Mouse (Mus musculus) hindbrain, embryonic 16.5 days (tissue): ENCODE measurements around the gene Sult1d1. TPM values are rescaled to one million over a fixed set of nuclear protein-coding genes. Genes with fewer than 3 reads are reported as not detected.

ENCODE experiments used
- ATAC-seq: fragments of 200-750 bp; cut with Nextera tagmentation; 2 replicates; pipeline ENCODE4 v1.8.0; 2017; ENCODE audit warnings: moderate TSS enrichment, moderate library complexity
- H3K27ac ChIP-seq: fragments of 300-500 bp; sonication (generic); 2 replicates; pipeline ENCODE4 v1.5.1; 2014; ENCODE audit warnings: low read depth, mild to moderate bottlenecking, control low read depth, low read length, moderate library complexity
- H3K27me3 ChIP-seq: fragments of 300-500 bp; sonication (generic); replicated peaks from 2 replicates; pipeline ENCODE4 v1.6.1; 2014; ENCODE audit warnings: low read length; ENCODE audit not compliant: control insufficient read depth, insufficient read depth
- H3K36me3 ChIP-seq: fragments of 300-500 bp; sonication (generic); 2 replicates; pipeline ENCODE4 v1.6.1; 2014; ENCODE audit warnings: mild to moderate bottlenecking, low read length, moderate library complexity, mixed read lengths; ENCODE audit not compliant: control insufficient read depth, insufficient read depth
- H3K4me1 ChIP-seq: fragments of 300-500 bp; sonication (generic); 2 replicates; pipeline ENCODE4 v1.6.1; 2014; ENCODE audit warnings: low read depth, low read length; ENCODE audit not compliant: control insufficient read depth, insufficient read depth
- H3K4me2 ChIP-seq: fragments of 300-500 bp; sonication (generic); 2 replicates; pipeline ENCODE4 v1.6.1; 2014; ENCODE audit warnings: mild to moderate bottlenecking, low read length, control low read depth, moderate library complexity
- H3K4me3 ChIP-seq: fragments of 300-500 bp; sonication (generic); 2 replicates; pipeline ENCODE4 v1.5.1; 2014; ENCODE audit warnings: mild to moderate bottlenecking, low read length, control low read depth, moderate library complexity
- H3K9ac ChIP-seq: fragments of 300-500 bp; sonication (generic); 2 replicates; pipeline ENCODE4 v1.6.1; 2014; ENCODE audit warnings: low read depth, mild to moderate bottlenecking, control low read depth, low read length, moderate library complexity
- H3K9me3 ChIP-seq: fragments of 300-500 bp; sonication (generic); 2 replicates; pipeline ENCODE4 v1.6.1; 2014; ENCODE audit warnings: mild to moderate bottlenecking, low read length, moderate library complexity; ENCODE audit not compliant: control insufficient read depth
- WGBS: fragments of 180-500 bp; shearing (Covaris S2); extraction: QIAGEN DNeasy Blood & Tissue Kit; methylation state at CpG from one replicate; pipeline ENCODE4 v1.1.7; 2014; 5-methylcytosine and 5-hydroxymethylcytosine counted together
- polyA plus RNA-seq: library from polyadenylated mRNA; unstranded; fragments of >200 nt; fragmentation: Nextera tagmentation; extraction: Ambion mirVana; gene quantifications from 2 replicates; pipeline ENCODE4 v1.2.1, GENCODE M21; 2015

Gene Sult1d1
- polyA plus RNA-seq, 1 experiment from 2014 or later = not detected

DNA sequence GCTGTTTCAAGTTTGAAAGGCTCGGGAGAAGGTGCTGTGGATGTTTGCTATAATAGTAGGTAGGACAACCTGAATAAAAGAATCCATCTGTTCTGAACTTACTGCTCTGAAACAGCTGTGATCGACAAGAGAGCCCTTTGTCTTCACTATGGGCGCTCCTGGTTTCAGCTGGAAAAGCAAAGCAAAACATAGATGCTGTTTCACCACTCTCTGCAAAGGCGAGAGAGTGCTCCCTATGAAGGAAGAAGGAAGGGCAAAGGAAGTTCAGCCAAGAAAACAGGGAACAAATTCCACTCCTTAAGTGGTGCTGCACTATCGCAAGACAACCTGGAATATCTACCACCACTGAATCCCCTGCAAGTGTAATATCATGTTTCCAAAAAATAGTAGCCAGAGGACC is 4.7 kb upstream of the Sult1d1 start:
- no peaks in the 10 kb centered on the region for H3K4me1 ChIP-seq
- no peak overlapping the region for H3K9ac ChIP-seq
- 69% methylated on average over 5 of the region's 5 CpGs for WGBS
- H3K27ac ChIP-seq = no peak overlapping the region
- H3K4me2 ChIP-seq = no peak overlapping the region
- no peak for ATAC-seq
- H3K9me3 ChIP-seq = no peaks in the 10 kb centered on the region
- H3K27me3 ChIP-seq = no peaks in the 10 kb centered on the region
- no peak overlapping the region for H3K4me3 ChIP-seq
- no peaks in the 10 kb centered on the region for H3K36me3 ChIP-seq

DNA sequence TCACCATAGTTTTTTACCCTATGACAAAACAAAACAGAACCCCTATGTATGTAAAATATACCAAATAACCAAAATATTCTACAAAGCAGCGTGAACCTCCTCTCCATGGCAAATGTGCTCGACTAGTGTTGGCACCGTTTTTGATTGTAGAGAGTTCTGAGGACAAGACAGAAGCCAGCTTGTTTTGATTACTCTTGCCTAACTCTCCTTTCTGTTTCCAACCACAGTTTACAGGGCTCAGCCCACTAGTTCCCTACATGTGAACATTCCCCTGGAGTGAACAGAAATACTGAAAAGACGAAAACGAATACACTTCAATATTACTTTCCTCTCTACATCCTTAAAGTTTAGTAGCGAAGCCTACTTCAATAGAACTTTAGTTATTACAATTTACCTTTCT is 4.0 kb upstream of the Sult1d1 start:
- H3K9ac ChIP-seq = no peak overlapping the region
- no peak for ATAC-seq
- no peaks in the 10 kb centered on the region for H3K4me1 ChIP-seq
- H3K9me3 ChIP-seq = no peaks in the 10 kb centered on the region
- 82% methylated on average over 6 of the region's 6 CpGs for WGBS
- H3K27me3 ChIP-seq = no peaks in the 10 kb centered on the region
- H3K27ac ChIP-seq = no peak overlapping the region
- H3K36me3 ChIP-seq = no peaks in the 10 kb centered on the region
- H3K4me2 ChIP-seq = no peak overlapping the region
- H3K4me3 ChIP-seq = no peak overlapping the region

DNA sequence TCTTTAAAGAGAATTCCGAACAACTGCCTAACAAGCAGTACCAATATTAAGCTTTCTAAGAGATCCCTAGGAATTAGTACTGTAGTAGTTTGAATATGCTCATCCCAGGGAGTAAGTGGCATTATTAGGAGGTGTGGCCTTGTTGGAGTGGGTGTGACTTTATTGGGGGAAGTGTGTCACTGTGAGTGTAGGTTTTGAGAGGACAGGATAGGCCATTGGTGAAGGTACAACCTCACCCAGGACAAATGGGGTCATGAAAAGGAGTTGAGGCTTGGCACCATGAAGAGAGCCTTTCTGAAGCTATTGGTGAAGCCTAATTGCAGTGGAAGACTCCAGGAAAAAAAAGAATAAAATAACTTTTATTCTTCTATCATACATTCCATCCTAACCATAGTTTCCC is 1.5 kb downstream of the Sult1d1 start:
- H3K9ac ChIP-seq = no peak overlapping the region
- H3K9me3 ChIP-seq = no peaks in the 10 kb centered on the region
- no peaks in the 10 kb centered on the region for H3K36me3 ChIP-seq
- 85% methylated on average over 1 of the region's 1 CpGs for WGBS
- H3K27me3 ChIP-seq = no peaks in the 10 kb centered on the region
- H3K4me1 ChIP-seq = no peaks in the 10 kb centered on the region
- H3K4me3 ChIP-seq = no peak overlapping the region
- ATAC-seq = no peak
- H3K4me2 ChIP-seq = no peak overlapping the region
- H3K27ac ChIP-seq = no peak overlapping the region

DNA sequence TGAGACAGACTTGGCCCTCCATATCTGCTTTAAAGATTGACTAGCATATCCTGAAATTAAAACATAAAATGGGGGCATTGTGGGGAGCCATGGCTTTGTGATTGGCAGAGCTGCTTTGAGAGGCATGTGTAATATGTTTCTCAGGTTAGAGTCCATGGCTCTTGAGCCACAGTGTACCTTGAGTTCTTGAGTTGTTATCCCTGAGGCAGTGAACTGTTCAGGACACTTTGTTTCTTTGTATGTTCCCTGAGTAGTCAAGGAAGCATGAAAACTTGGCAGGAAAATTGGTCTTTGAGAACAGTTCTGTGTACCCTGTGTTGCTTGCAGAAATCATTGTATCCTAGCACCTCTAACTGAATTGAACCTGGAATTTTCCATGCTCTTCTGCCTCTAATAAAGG is 5.9 kb downstream of the Sult1d1 start:
- H3K9me3 ChIP-seq = no peaks in the 10 kb centered on the region
- H3K4me3 ChIP-seq = no peak overlapping the region
- no peak for ATAC-seq
- no peaks in the 10 kb centered on the region for H3K27me3 ChIP-seq
- H3K27ac ChIP-seq = no peak overlapping the region
- no peak overlapping the region for H3K9ac ChIP-seq
- H3K4me1 ChIP-seq = no peaks in the 10 kb centered on the region
- H3K4me2 ChIP-seq = no peak overlapping the region
- H3K36me3 ChIP-seq = no peaks in the 10 kb centered on the region

DNA sequence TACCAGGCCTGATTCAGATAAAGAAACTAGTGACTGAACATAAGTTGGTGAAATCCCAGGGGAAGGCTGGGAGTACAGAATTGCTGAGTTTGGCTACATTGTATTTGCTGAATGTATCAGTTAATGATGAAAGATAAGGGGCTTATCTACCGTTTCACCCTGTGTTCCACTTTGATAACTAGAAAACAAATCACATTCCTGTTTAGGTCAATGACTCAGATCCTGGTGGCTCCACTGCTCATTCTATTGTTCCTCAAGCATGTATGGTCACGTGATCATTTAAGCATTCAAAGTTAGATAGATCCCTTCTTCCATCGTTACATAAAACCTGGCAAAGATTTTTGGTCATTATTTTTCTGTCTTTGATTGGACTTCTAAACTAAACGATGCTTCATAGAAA is 6.3 kb downstream of the Sult1d1 start:
- WGBS = 83% methylated on average over 4 of the region's 4 CpGs
- H3K27me3 ChIP-seq = no peaks in the 10 kb centered on the region
- H3K4me3 ChIP-seq = no peak overlapping the region
- H3K4me1 ChIP-seq = no peaks in the 10 kb centered on the region
- no peak for ATAC-seq
- no peak overlapping the region for H3K9ac ChIP-seq
- no peaks in the 10 kb centered on the region for H3K36me3 ChIP-seq
- H3K4me2 ChIP-seq = no peak overlapping the region
- H3K9me3 ChIP-seq = no peaks in the 10 kb centered on the region
- no peak overlapping the region for H3K27ac ChIP-seq

DNA sequence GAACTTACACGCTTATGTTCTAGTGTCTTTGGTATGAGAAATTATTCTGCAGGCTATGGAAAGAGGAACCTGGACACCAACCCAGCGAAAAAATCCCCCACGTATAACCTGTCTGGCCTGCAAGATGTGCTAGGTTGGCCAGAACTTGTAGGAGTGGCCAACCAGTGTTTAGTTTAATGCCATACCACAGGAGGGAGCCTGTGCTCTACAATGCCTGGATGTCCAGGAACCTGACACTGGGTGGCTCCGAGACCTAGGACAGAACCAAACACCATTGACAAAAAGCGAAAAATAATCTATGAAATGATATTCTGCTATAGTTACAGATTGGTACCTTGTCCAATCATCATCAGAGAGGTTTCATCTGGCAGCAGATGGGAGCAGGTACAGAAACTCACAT is 8.7 kb downstream of the Sult1d1 start:
- WGBS = 78% methylated on average over 5 of the region's 5 CpGs
- Histone ChIP-seq H3K27ac (no peak overlapping the region), H3K36me3 (no peaks in the 10 kb centered on the region)

DNA sequence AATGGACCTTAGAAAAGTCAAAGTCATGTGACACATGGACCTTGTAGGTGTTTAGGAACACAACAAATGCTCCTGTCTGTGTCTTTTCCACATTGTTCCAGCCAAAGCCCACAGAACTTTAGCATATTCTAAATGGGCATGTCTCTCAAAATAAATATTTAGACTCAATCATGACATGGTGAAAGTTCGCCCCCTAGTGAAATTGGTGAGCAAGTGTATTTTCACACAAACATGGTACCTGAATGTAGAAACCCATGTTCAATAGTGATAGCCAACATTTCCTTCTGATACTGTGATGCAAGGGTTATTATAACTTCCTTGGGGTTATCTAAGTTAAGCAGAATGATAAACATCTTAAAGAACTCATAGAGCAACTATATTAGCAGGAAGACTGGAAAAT is 17.9 kb downstream of the Sult1d1 start:
- no peak overlapping the region for H3K27ac ChIP-seq

More for the DNA sequence above, 8.7 kb downstream of the Sult1d1 start:
- no peak overlapping the region for H3K4me2 ChIP-seq
- no peaks in the 10 kb centered on the region for H3K27me3 ChIP-seq
- no peak for ATAC-seq
- no peaks in the 10 kb centered on the region for H3K9me3 ChIP-seq
- no peaks in the 10 kb centered on the region for H3K4me1 ChIP-seq
- no peak overlapping the region for H3K4me3 ChIP-seq
- no peak overlapping the region for H3K9ac ChIP-seq

DNA sequence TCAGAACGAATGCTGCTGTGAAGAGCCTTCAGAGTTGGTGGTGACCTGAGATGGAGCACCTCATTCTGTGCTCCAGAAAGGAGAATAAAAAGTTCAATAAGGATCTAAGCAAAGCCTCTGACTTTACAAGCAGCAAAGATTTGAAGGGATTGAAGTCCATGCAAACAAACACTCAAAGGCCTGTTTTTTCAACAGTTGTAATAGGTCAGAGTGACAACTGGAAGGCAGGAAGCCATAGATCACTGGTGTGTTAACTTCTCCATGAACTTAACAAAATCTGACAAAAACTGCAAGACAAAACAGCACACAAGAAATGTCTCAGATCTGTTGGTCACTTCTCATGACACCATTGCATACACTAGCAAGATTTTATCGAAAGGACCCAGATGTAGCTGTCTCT is 30.7 kb downstream of the Sult1d1 start, which contains the start of gene Sult1b1:
Sult1b1 (minus strand) TSS at position 85 of the 400 bp plus-strand sequence.
- no peaks in the 10 kb centered on the region for H3K4me1 ChIP-seq
- 95% methylated on average over 2 of the region's 2 CpGs for WGBS
- H3K9ac ChIP-seq = no peak within 1 kb of the TSS
- no peak within 1 kb of the TSS for H3K27ac ChIP-seq
- H3K27me3 ChIP-seq = no peaks in the 10 kb centered on the region
- H3K4me2 ChIP-seq = no peak within 1 kb of the TSS
- H3K4me3 ChIP-seq = no peak within 1 kb of the TSS
- no peak for ATAC-seq
- H3K36me3 ChIP-seq = no peaks in the 10 kb centered on the region
- H3K9me3 ChIP-seq = no peaks in the 10 kb centered on the region

More for the DNA sequence above, 17.9 kb downstream of the Sult1d1 start:
- H3K4me1 ChIP-seq = no peaks in the 10 kb centered on the region
- H3K4me3 ChIP-seq = no peak overlapping the region
- no peaks in the 10 kb centered on the region for H3K36me3 ChIP-seq
- no peak overlapping the region for H3K9ac ChIP-seq
- WGBS = 33% methylated on average over 1 of the region's 1 CpGs
- no peak overlapping the region for H3K4me2 ChIP-seq
- no peak for ATAC-seq
- H3K27me3 ChIP-seq = no peaks in the 10 kb centered on the region
- H3K9me3 ChIP-seq = no peaks in the 10 kb centered on the region

DNA sequence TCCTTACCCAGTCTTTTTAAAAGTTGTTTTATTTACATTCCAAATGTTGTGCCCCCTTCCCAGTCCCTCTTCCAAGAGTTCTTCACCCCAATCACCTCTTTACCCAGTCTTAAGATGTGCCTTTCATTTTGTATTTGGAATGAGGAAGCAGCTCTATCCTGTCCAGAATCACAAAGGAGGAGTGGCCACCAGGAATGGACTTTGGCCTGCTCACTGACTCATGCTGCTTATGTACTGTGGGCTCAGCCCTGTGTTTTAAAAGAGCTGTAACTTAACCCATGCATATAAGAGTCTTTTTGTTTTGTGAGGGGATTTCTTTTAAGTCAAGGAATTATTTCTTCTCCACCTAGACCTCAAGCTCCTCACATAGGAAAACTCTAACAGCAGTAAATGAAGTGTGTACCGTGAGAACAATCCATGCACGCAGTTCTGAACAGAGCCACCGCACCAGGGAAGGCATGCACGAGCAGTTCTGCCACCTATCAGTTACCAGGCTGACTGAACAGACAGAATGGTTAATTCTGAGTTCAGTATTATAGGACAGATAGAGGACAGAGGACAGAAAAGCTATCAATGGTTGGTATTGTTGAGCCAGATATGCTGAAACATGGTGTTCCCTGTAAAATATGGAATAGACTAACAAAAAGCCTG is 32.7 kb downstream of the Sult1d1 start:
- ATAC-seq = no peak
- H3K9me3 ChIP-seq = no peaks in the 10 kb centered on the region

DNA sequence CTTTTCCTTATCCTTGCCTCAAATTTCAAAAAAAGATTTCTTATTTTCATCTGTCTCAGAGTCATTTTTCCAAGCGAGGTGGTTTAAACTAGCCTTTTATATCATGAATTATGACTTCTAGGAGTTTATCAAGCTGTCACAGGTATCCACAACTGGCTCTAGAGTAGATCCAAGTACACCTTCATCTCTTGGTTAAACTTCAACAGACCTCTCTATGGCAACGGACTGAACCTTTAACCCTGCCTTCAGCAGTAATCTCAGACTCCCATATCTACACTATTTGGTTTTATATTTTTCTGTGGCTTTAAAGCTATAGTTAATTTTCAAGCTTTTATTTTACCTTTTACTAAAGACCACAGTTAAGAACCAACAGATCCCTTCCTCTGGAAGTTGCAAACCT is 36.5 kb downstream of the Sult1d1 start:
- no peak for ATAC-seq
- no peak overlapping the region for H3K27ac ChIP-seq
- no peak overlapping the region for H3K4me2 ChIP-seq
- no peaks in the 10 kb centered on the region for H3K36me3 ChIP-seq
- no peaks in the 10 kb centered on the region for H3K9me3 ChIP-seq
- H3K27me3 ChIP-seq = no peaks in the 10 kb centered on the region
- no peak overlapping the region for H3K4me3 ChIP-seq
- H3K4me1 ChIP-seq = no peaks in the 10 kb centered on the region
- H3K9ac ChIP-seq = no peak overlapping the region
- 82% methylated on average over 2 of the region's 2 CpGs for WGBS

More for the DNA sequence above, 32.7 kb downstream of the Sult1d1 start:
- H3K4me3 ChIP-seq = no peak overlapping the region
- H3K4me2 ChIP-seq = no peak overlapping the region
- H3K27me3 ChIP-seq = no peaks in the 10 kb centered on the region
- H3K36me3 ChIP-seq = no peaks in the 10 kb centered on the region
- no peak overlapping the region for H3K27ac ChIP-seq
- 66% methylated on average over 4 of the region's 4 CpGs for WGBS
- no peak overlapping the region for H3K9ac ChIP-seq
- H3K4me1 ChIP-seq = no peaks in the 10 kb centered on the region
